Mouse (Mus musculus) lung, postnatal 14 days (tissue): ENCODE measurements around the gene Slc13a1.
"Not testable (repeated sequence)": the region's sequence is repeated elsewhere in the genome, so short reads cannot be mapped to it uniquely, and the experiment has no call there.

Experiments used
- DNase-seq: peaks from one replicate; pipeline ENCODE4 v3.0.0; 2021

The Slc13a1 gene

GRCm38 (mm10) chr6:24167734-24168327, at the start of gene Slc13a1:
TSS of gene Slc13a1 (minus strand) at chr6:24168092.
- no peak for DNase-seq

- no peak for DNase-seq
Measured at GRCm38 (mm10) chr6:24207866-24208265, 40.0 kb upstream of the Slc13a1 start.

GRCm38 (mm10) chr6:24202226-24202625, 34.3 kb upstream of the Slc13a1 start:
- DNase-seq: no peak

- no peak for DNase-seq
Measured at GRCm38 (mm10) chr6:24200644-24201484, 33.0 kb upstream of the Slc13a1 start.

GRCm38 (mm10) chr6:24197501-24198195, 29.8 kb upstream of the Slc13a1 start:
- not testable (repeated sequence) for DNase-seq

GRCm38 (mm10) chr6:24196406-24196805, 28.5 kb upstream of the Slc13a1 start:
- not testable (repeated sequence) for DNase-seq

- DNase-seq: no peak
Measured at GRCm38 (mm10) chr6:24183439-24183838, 15.5 kb upstream of the Slc13a1 start.

- DNase-seq: no peak
Measured at GRCm38 (mm10) chr6:24175393-24175792, 7.5 kb upstream of the Slc13a1 start.

- no peak for DNase-seq
Measured at GRCm38 (mm10) chr6:24173951-24174350, 6.1 kb upstream of the Slc13a1 start.

- DNase-seq: no peak
Measured at GRCm38 (mm10) chr6:24172736-24173135, 4.8 kb upstream of the Slc13a1 start.

- no peak for DNase-seq
Measured at GRCm38 (mm10) chr6:24166772-24167171, 1.1 kb downstream of the Slc13a1 start.

- no peak for DNase-seq
Measured at GRCm38 (mm10) chr6:24165249-24165648, 2.6 kb downstream of the Slc13a1 start.

- DNase-seq: no peak
Measured at GRCm38 (mm10) chr6:24159795-24160194, 8.1 kb downstream of the Slc13a1 start.

GRCm38 (mm10) chr6:24154901-24155300, 13.0 kb downstream of the Slc13a1 start:
- DNase-seq: no peak

GRCm38 (mm10) chr6:24132951-24133350, 34.9 kb downstream of the Slc13a1 start:
- no peak for DNase-seq

GRCm38 (mm10) chr6:24122632-24123031, 45.3 kb downstream of the Slc13a1 start:
- DNase-seq: no peak

- DNase-seq: no peak
Measured at GRCm38 (mm10) chr6:24111614-24112013, 56.3 kb downstream of the Slc13a1 start.

- DNase-seq: no peak
Measured at GRCm38 (mm10) chr6:24108471-24108870, 59.4 kb downstream of the Slc13a1 start.

GRCm38 (mm10) chr6:24106157-24106556, 61.7 kb downstream of the Slc13a1 start:
- DNase-seq: no peak

GRCm38 (mm10) chr6:24105681-24106080, 62.2 kb downstream of the Slc13a1 start:
- DNase-seq: no peak

GRCm38 (mm10) chr6:24101281-24101680, 66.6 kb downstream of the Slc13a1 start:
- no peak for DNase-seq

- no peak for DNase-seq
Measured at GRCm38 (mm10) chr6:24100705-24101104, 67.2 kb downstream of the Slc13a1 start.

- no peak for DNase-seq
Measured at GRCm38 (mm10) chr6:24097400-24097799, 70.5 kb downstream of the Slc13a1 start.

- no peak for DNase-seq
Measured at GRCm38 (mm10) chr6:24076089-24076488, 91.8 kb downstream of the Slc13a1 start.
